Mouse (Mus musculus): ENCODE measurements around the gene Myo1e.

DNA sequence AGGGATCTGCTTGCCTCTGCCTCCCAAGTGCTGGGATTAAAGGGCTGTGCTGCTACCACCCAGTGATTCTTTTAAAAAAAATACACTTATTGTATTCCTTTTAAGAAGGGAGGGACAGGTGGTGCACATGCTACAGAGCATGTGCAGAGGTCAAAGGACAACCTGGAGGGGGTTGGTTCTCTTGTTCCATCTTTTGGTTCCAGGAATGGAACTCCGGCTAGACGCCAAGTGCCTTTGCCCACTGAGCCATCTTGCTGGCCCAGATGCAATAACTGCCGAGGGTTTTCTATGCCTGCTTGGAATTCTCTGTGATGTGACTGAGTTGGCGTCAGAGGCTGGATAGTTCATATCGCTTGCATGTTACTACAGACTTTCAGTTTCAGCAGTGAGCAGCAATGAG, 58.4 kb downstream of the Myo1e start:
- TF ChIP-seq CTCF (IDR thresholded peaks at IDR 0.05; ENCODE audit: low read depth) (no peak), EP300 (IDR thresholded peaks at IDR 0.05; ENCODE audit: low read depth) (no peak)
